In the genomic region with DNA sequence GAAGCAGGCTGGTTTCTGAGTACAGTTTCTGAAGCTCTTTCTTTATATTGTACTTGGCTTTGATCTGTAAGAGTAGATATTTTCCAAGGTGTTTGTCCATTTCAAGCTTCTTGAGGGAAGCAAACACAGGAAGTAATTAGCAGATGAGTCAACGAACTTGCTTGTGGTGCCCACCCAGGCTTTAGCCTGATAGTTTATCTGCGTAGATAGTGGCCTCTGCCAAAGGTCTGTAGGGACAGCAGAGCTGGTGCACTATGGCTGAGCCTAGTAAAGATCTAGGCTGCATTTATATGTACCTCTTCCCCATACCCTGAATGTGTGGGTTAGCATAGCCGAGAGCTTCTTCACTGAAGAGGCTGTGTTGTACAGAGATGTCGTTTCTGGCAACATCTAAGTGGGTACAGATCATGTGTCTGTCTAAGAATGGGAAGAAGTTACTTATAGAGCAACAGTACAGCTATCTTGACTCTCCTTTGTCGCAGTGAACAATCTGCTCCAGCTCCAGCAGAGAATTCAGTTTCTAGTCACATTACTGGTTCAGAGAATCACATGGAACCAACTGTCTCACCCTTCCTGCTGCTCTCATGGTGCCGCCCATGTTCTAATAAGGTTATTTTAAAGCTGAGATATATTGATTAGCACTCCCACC, we compare ENCODE assay signal across 17 mouse cellular contexts.
DNase-seq lines count a peak whose midpoint lies in the region; ATAC-seq and TF ChIP-seq lines count a peak whose summit lies in the region.
"Had no signal": no experiment of that assay in that cellular context is flagged by ENCODE, and none has a peak within 500 bp of the region (broad histone marks: within the 10 kb centered on the region; RNA-seq: fewer than 3 reads in every experiment).

No protein-coding gene starts in this region.

- H3K36me3 ChIP-seq in intestine, embryonic 16.5 days (ENCODE audit: control insufficient read depth, insufficient read depth, low read length) = no peaks in the 10 kb centered on the region
- H3K36me3 ChIP-seq in kidney, embryonic 14.5 days (ENCODE audit: control insufficient read depth, insufficient read depth, low read length) = no peaks in the 10 kb centered on the region
- H3K36me3 ChIP-seq: embryonic facial prominence, embryonic 13.5 days; heart, embryonic 10.5 days; hindbrain, embryonic 15.5 days; midbrain, embryonic 15.5 days had no signal

- H3K4me2 ChIP-seq in intestine, embryonic 16.5 days (ENCODE audit: low read depth, low read length) = 0 out of 2 replicates have a peak overlapping the region, but pooled peaks have one; percentile 3
- H3K4me2 ChIP-seq in kidney, embryonic 14.5 days (replicated peaks; ENCODE audit: low read depth, low read length) = no peak overlapping the region
- H3K4me2 ChIP-seq: embryonic facial prominence, embryonic 13.5 days; hindbrain, embryonic 15.5 days; midbrain, embryonic 15.5 days had no signal

- peak overlapping the region; percentile 67 for H3K27ac ChIP-seq in layer of hippocampus, adult 2 months
- H3K27ac ChIP-seq in intestine, embryonic 16.5 days (ENCODE audit: low read length) = peak overlapping the region; percentile 57
- no peak overlapping the region for H3K27ac ChIP-seq in kidney, embryonic 14.5 days (ENCODE audit: low read depth, low read length)
- H3K27ac ChIP-seq: embryonic facial prominence, embryonic 13.5 days; forebrain, embryonic 10.5 days; heart, embryonic 10.5 days; hindbrain, embryonic 15.5 days; midbrain, embryonic 15.5 days had no signal

- no peak for ATAC-seq in intestine, embryonic 16.5 days
- peak; percentile 39; the same call in 1 of the 2 replicates for ATAC-seq in megakaryocyte-erythroid progenitor cell, adult 5-6 weeks (replicated peaks; ENCODE audit: low FRiP score, low TSS enrichment, poor library complexity, severe bottlenecking)
- ATAC-seq in kidney, embryonic 14.5 days (ENCODE audit: low FRiP score, low TSS enrichment) = no peak
- ATAC-seq: midbrain, embryonic 15.5 days had no signal

- no peak overlapping the region for H3K4me3 ChIP-seq in layer of hippocampus, adult 2 months
- no peak overlapping the region for H3K4me3 ChIP-seq in intestine, embryonic 16.5 days (ENCODE audit: low read length)
- no peak overlapping the region for H3K4me3 ChIP-seq in kidney, embryonic 14.5 days (ENCODE audit: low read length)
- H3K4me3 ChIP-seq: embryonic facial prominence, embryonic 13.5 days; forebrain, embryonic 10.5 days; heart, embryonic 10.5 days; hindbrain, embryonic 15.5 days; midbrain, embryonic 15.5 days had no signal

- H3K4me1 ChIP-seq in intestine, embryonic 16.5 days (ENCODE audit: control insufficient read depth, insufficient read depth, low read length) = peaks cover 39% of the 10 kb centered on the region
- peaks cover 8% of the 10 kb centered on the region; the same call in 1 of the 2 replicates for H3K4me1 ChIP-seq in kidney, embryonic 14.5 days (ENCODE audit: control insufficient read depth, insufficient read depth, low read length)
- H3K4me1 ChIP-seq: forebrain, embryonic 10.5 days had no signal

- 67% methylated on average over 6 of the region's 6 CpGs for WGBS in intestine, embryonic 16.5 days
- WGBS in kidney, embryonic 14.5 days = 77% methylated on average over 6 of the region's 6 CpGs

- no peak for DNase-seq in layer of hippocampus, adult 2 months (ENCODE audit: low spot score in 2 of 2)
- no peak for DNase-seq in layer of hippocampus, adult 8-10 months (ENCODE audit: low spot score in 2 of 2)
- peak; percentile 82 for DNase-seq in 416B (ENCODE audit: low read depth)
- no peak for DNase-seq in kidney, adult 11 months
- DNase-seq: cerebellum, postnatal 25 days; heart, postnatal 14 days; kidney, adult 9 months; liver; right cerebral cortex, postnatal 25 days had no signal

- H3K27me3 ChIP-seq in intestine, embryonic 16.5 days (replicated peaks; ENCODE audit: control insufficient read depth, insufficient read depth, low read length) = no peaks in the 10 kb centered on the region
- no peaks in the 10 kb centered on the region for H3K27me3 ChIP-seq in kidney, embryonic 14.5 days (ENCODE audit: control insufficient read depth, insufficient read depth, low read length)
- H3K27me3 ChIP-seq: embryonic facial prominence, embryonic 13.5 days; hindbrain, embryonic 15.5 days; midbrain, embryonic 15.5 days had no signal

- H3K9ac ChIP-seq in intestine, embryonic 16.5 days (ENCODE audit: low read depth, low read length) = no peak overlapping the region
- H3K9ac ChIP-seq in kidney, embryonic 14.5 days (ENCODE audit: low read depth, low read length) = no peak overlapping the region
- H3K9ac ChIP-seq: embryonic facial prominence, embryonic 13.5 days; hindbrain, embryonic 15.5 days; midbrain, embryonic 15.5 days had no signal

- H3K9me3 ChIP-seq in intestine, embryonic 16.5 days (ENCODE audit: control insufficient read depth, low read length) = no peaks in the 10 kb centered on the region
- H3K9me3 ChIP-seq in kidney, embryonic 14.5 days (ENCODE audit: control insufficient read depth, low read length) = no peaks in the 10 kb centered on the region
- H3K9me3 ChIP-seq: embryonic facial prominence, embryonic 13.5 days; forebrain, embryonic 10.5 days; heart, embryonic 10.5 days; hindbrain, embryonic 15.5 days; midbrain, embryonic 15.5 days had no signal

- no peak for TF ChIP-seq CTCF in layer of hippocampus, adult 2 months (conservative IDR thresholded peaks at IDR 0.05)
